Mouse (Mus musculus) heart, embryonic 14.5 days (tissue): ENCODE data around the gene Foxk1. TPM values are rescaled to one million over a fixed set of nuclear protein-coding genes. Genes with fewer than 3 reads are reported as not detected.

ENCODE experiments used
- ATAC-seq: fragments of 200-750 bp; cut with Nextera tagmentation; 2 replicates; pipeline ENCODE4 v1.8.0; 2017; ENCODE audit warnings: low read depth, moderate TSS enrichment; ENCODE audit not compliant: insufficient number of reproducible peaks, insufficient read depth, low FRiP score
- H3K27ac ChIP-seq, 2 experiments: fragments of 200-500 bp in 1 of 2; fragments of 300-500 bp in 1 of 2; sonication (generic) in 1 of 2; replicated peaks in 1 of 2; 2 replicates each; pipeline ENCODE4 v1.5.1; 2012 to 2014; ENCODE audit warnings: low read depth in 2 of 2, low read length in 2 of 2, control low read depth in 1 of 2, mild to moderate bottlenecking in 1 of 2, mixed read lengths in 1 of 2; ENCODE audit not compliant: control insufficient read depth in 1 of 2, insufficient read depth in 1 of 2
- H3K27me3 ChIP-seq: fragments of 300-500 bp; sonication (generic); 2 replicates; pipeline ENCODE4 v1.6.1; 2014; ENCODE audit warnings: mild to moderate bottlenecking, low read length, control low read depth; ENCODE audit not compliant: control insufficient read depth, insufficient read depth
- H3K36me3 ChIP-seq: fragments of 300-500 bp; sonication (generic); 2 replicates; pipeline ENCODE4 v1.6.1; 2014; ENCODE audit warnings: mild to moderate bottlenecking, control low read depth, low read length, mixed read lengths; ENCODE audit not compliant: control insufficient read depth, insufficient read depth
- H3K4me1 ChIP-seq, 2 experiments: fragments of 200-500 bp in 1 of 2; fragments of 300-500 bp in 1 of 2; sonication (generic) in 1 of 2; 2 replicates each; pipeline ENCODE4 v1.6.1; 2012 to 2014; ENCODE audit warnings: low read length in 2 of 2, control low read depth in 1 of 2, mixed read lengths in 1 of 2; ENCODE audit not compliant: control insufficient read depth in 2 of 2, insufficient read depth in 2 of 2
- H3K4me2 ChIP-seq: fragments of 300-500 bp; sonication (generic); 2 replicates; pipeline ENCODE4 v1.6.1; 2014; ENCODE audit warnings: mild to moderate bottlenecking, low read length
- H3K4me3 ChIP-seq, 2 experiments: fragments of 200-500 bp in 1 of 2; fragments of 300-500 bp in 1 of 2; sonication (generic) in 1 of 2; 2 replicates each; pipeline ENCODE4 v1.5.1; 2012 to 2014; ENCODE audit warnings: low read length in 2 of 2, mild to moderate bottlenecking in 2 of 2, control low read depth in 1 of 2, low read depth in 1 of 2, moderate library complexity in 1 of 2; ENCODE audit not compliant: control insufficient read depth in 1 of 2, insufficient read depth in 1 of 2
- H3K9ac ChIP-seq: fragments of 300-500 bp; sonication (generic); 2 replicates; pipeline ENCODE4 v1.6.1; 2014; ENCODE audit warnings: mild to moderate bottlenecking, low read length
- H3K9me3 ChIP-seq: fragments of 300-500 bp; sonication (generic); 2 replicates; pipeline ENCODE4 v1.6.1; 2016; ENCODE audit warnings: low read length, control low read depth; ENCODE audit not compliant: control insufficient read depth
- WGBS: fragments of 180-500 bp; shearing (Covaris S2); extraction: QIAGEN DNeasy Blood & Tissue Kit; methylation state at CpG from one replicate; pipeline ENCODE4 v1.1.7; 2014; 5-methylcytosine and 5-hydroxymethylcytosine counted together
- polyA plus RNA-seq: library from polyadenylated mRNA; unstranded; fragments of >200 nt; fragmentation: Nextera tagmentation; extraction: Ambion mirVana; gene quantifications from 2 replicates; pipeline ENCODE4 v1.2.1, GENCODE M21; 2014

Gene Foxk1
- polyA plus RNA-seq, 1 experiment from 2014 or later, result 5.3 TPM

DNA sequence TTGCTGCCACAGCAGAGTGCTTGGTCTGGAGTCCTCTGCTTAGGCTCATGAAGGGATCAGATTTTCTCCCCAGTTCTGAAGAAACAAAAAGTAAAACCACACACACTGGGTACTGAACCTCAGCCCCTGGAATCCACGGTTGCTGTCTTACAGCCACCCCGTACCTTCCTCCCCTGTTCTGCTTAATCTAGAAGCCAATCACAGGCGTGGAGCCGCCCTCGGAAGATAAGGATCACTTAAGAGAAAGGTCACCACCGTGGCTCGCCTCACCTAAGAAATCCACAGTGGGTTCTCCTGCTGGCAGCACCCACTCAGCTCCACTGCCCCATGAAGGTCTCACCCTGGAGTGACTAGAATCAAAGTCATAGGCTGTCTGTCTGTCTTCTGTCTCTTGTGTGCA lies 5.1 kb downstream of the Foxk1 start:
- Histone ChIP-seq H3K27ac (no peak overlapping the region), H3K4me2 (no peak overlapping the region), H3K4me3 (no peak overlapping the region), H3K27me3 (no peaks in the 10 kb centered on the region), H3K9ac (no peak overlapping the region), H3K36me3 (peaks cover 19% of the 10 kb centered on the region; the same call in 1 of the 2 replicates), H3K9me3 (no peaks in the 10 kb centered on the region), H3K4me1 (peaks cover 14 to 30% of the 10 kb centered on the region in 2 experiments)
- ATAC-seq, result no peak
- WGBS, result 78% methylated on average over 7 of the region's 7 CpGs

DNA sequence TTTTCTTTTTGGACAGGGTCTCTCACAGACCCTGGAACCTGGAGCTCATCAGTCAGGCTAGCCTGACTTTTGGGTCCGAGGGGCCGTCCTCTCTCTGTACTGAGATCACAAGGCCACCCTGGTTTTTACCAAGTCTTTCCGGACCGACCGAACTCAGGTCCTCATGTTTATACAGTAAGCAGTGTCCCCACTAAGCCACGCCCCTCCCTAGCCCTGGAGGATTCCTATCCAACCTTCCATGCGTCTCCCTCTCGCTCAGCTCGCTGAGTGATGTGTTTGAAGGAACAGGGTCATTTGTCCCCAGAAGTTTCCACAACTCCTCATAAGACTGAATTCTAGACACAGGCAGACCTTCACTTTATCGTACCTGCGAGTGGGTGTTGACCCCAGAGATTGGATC lies 5.6 kb downstream of the Foxk1 start:
- H3K4me2 ChIP-seq, result no peak overlapping the region
- H3K9me3 ChIP-seq, result no peaks in the 10 kb centered on the region
- H3K27ac ChIP-seq, result no peak overlapping the region
- H3K27me3 ChIP-seq, result no peaks in the 10 kb centered on the region
- peaks cover 19% of the 10 kb centered on the region; the same call in 1 of the 2 replicates for H3K36me3 ChIP-seq
- peaks cover 15 to 30% of the 10 kb centered on the region in 2 experiments for H3K4me1 ChIP-seq
- ATAC-seq, result no peak
- 59% methylated on average over 11 of the region's 11 CpGs for WGBS
- no peak overlapping the region for H3K4me3 ChIP-seq
- no peak overlapping the region for H3K9ac ChIP-seq

DNA sequence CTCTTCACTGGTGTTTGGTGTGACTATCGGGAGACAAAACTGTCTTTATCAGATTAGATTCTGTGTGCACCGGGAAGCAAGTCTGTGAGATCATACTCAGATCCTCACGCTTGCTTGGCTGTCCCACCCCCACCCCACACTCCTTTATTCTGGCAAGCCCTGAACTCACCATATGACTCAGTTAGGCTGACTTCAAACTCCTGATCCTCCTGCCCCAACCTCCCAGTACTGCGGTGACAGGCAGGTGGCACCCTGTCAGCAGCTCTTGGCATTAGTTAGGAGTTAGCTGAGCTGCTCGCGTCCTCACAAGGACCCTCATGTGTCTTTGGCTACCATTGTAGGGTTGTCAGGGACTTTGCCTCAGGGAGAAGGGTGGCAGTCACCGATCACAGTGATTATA lies 6.1 kb downstream of the Foxk1 start:
- Histone ChIP-seq H3K4me2 (no peak overlapping the region), H3K9me3 (no peaks in the 10 kb centered on the region), H3K27me3 (no peaks in the 10 kb centered on the region), H3K4me1 (peaks cover 15 to 30% of the 10 kb centered on the region in 2 experiments), H3K9ac (no peak overlapping the region), H3K27ac (no peak overlapping the region), H3K36me3 (peaks cover 19% of the 10 kb centered on the region; the same call in 1 of the 2 replicates), H3K4me3 (no peak overlapping the region)
- WGBS, result 78% methylated on average over 7 of the region's 7 CpGs
- no peak for ATAC-seq

DNA sequence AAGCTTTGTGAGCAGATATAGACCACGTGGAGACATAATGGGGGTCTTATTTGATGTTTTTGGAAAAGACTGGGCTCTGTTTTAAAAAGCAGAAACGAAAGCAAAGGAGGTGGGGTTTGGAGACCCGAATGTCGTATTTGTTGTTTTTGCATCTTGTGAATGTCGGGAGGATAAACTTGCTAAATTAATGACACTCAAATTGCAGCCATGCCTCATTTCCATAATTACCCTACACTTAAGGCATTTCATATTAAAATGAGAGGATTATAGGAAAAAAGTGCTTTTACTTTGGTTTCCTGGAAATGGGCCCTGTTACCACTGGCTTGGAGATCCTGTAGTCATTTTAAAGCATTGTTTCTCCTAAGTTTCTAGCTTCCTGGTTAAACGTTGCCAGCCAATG lies 7.9 kb downstream of the Foxk1 start:
- no peak overlapping the region for H3K4me2 ChIP-seq
- H3K4me3 ChIP-seq, result no peak overlapping the region
- no peaks in the 10 kb centered on the region for H3K9me3 ChIP-seq
- 72% methylated on average over 6 of the region's 6 CpGs for WGBS
- no peak overlapping the region for H3K27ac ChIP-seq
- H3K36me3 ChIP-seq, result peaks cover 19% of the 10 kb centered on the region; the same call in 1 of the 2 replicates
- no peak for ATAC-seq
- no peak overlapping the region for H3K9ac ChIP-seq
- no peaks in the 10 kb centered on the region for H3K27me3 ChIP-seq
- H3K4me1 ChIP-seq, result peaks cover 12 to 30% of the 10 kb centered on the region in 2 experiments

DNA sequence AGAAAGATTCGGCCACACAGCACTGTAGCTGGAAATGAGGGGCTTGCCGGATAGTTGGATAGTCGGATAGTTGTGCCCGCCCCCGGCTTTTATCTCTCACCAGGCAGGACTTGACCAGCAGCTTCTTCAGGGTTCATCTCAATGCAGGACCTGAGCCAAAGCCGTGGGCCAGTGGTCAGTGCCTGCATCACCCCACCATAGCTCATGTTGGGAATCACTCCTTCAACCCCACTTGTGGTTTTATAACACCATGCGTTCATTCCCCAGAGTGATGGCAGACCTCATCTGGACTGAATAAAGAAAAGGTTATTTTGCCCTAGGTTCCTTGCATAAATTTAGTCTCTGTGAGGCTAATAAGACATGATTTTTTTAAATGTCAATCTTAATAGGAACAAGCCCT lies 9.1 kb downstream of the Foxk1 start:
- peaks cover 12 to 29% of the 10 kb centered on the region in 2 experiments for H3K4me1 ChIP-seq
- H3K27ac ChIP-seq, result no peak overlapping the region
- ATAC-seq, result no peak
- no peaks in the 10 kb centered on the region for H3K9me3 ChIP-seq
- WGBS, result 47% methylated on average over 7 of the region's 7 CpGs
- peaks cover 19% of the 10 kb centered on the region; the same call in 1 of the 2 replicates for H3K36me3 ChIP-seq
- no peak overlapping the region for H3K4me2 ChIP-seq
- H3K4me3 ChIP-seq, result no peak overlapping the region
- no peaks in the 10 kb centered on the region for H3K27me3 ChIP-seq
- H3K9ac ChIP-seq, result no peak overlapping the region

DNA sequence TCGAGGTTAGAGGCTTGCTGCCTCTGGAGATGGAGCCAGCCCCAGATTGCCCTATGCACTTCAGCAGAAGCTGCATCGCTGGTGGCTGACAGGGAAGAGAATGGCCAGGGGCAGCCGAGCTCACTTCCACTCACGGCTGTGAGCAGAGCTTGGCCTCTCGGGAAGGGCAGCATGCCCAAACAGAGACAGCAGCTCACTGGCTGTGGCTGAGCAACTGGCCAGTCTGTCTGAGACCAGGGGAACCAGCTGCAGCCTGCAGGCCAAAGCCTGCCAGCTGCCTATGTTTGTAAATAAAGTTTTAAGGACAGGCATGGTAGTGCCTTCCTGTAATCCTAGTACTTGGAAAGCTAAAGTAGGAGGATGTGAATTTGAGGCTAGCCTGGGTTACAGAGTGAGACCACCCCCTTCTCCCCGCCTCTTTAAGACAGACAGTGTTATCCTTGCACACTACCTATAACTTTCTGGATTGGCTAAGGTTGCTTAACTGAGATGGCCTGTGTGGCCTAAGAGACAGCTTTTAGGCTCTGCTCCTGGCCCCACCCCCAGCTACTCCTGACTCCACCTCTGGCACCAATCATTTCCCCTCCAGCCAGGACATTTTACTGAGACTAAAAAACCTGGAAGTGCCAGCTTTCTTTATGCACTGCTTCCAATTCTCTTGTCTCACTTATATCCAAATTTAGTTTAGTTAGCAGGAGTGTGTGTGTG lies 11.5 kb downstream of the Foxk1 start:
- H3K36me3 ChIP-seq, result 0 out of 2 replicates have a peak, but pooled peaks cover 8% of the 10 kb centered on the region
- ATAC-seq, result no peak
- WGBS, result 37% methylated on average over 6 of the region's 6 CpGs
- no peaks in the 10 kb centered on the region for H3K27me3 ChIP-seq
- 0 out of 2 replicates have a peak overlapping the region, but pooled peaks have one; percentile 3 for H3K9ac ChIP-seq
- H3K27ac ChIP-seq, result peak overlapping the region in 1 of 2 experiments; percentile 45; a peak in 2 of 4 replicates
- H3K4me3 ChIP-seq, result no peak overlapping the region
- no peaks in the 10 kb centered on the region for H3K9me3 ChIP-seq
- H3K4me1 ChIP-seq, result peaks cover 19 to 50% of the 10 kb centered on the region in 2 experiments
- H3K4me2 ChIP-seq, result no peak overlapping the region

DNA sequence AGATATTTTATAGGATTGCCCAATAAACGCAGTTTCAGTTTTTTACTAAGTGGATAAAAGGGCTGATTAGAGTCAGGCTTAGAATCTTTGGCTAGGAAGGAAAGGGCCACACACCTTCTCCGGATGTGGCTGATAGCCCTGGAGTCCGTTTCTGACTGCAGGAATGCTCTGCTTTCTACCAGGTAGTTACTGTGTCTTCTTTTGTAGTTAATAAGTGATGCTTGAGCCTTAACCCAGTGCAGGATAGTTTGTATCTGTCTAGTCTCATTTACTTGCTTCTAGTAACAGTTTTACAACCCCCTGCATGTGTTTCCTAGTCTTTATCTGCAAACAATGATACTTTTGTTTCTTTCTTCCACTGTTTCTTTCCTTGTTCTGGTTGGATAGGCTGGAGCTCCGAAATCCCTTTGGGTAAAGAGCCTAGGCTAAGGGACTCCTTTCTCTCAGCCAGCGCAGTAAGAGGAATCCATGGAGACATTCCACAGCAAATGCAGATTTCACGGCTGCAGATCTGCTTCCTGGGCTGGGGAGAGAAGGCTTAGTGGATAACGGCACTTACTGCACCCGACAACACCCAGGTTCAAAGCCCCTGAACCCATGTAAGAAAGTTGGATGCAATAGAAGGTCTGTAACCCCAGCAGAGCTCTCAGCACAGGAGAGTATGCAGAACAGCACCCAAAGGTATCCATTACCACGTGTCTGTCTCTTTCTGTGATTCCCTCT lies 12.6 kb downstream of the Foxk1 start:
- no peak overlapping the region for H3K4me3 ChIP-seq
- peak overlapping the region in 1 of 2 experiments; percentile 41; a peak in 1 of 4 replicates for H3K27ac ChIP-seq
- H3K27me3 ChIP-seq, result no peaks in the 10 kb centered on the region
- no peak for ATAC-seq
- WGBS, result 28% methylated on average over 9 of the region's 9 CpGs
- peak overlapping the region; percentile 1; the same call in 1 of the 2 replicates for H3K9ac ChIP-seq
- H3K36me3 ChIP-seq, result no peaks in the 10 kb centered on the region
- no peak overlapping the region for H3K4me2 ChIP-seq
- H3K9me3 ChIP-seq, result no peaks in the 10 kb centered on the region
- H3K4me1 ChIP-seq, result peaks cover 19 to 50% of the 10 kb centered on the region in 2 experiments
